Comparison of ENCODE assay signal across 11 mouse cellular contexts in the genomic region with DNA sequence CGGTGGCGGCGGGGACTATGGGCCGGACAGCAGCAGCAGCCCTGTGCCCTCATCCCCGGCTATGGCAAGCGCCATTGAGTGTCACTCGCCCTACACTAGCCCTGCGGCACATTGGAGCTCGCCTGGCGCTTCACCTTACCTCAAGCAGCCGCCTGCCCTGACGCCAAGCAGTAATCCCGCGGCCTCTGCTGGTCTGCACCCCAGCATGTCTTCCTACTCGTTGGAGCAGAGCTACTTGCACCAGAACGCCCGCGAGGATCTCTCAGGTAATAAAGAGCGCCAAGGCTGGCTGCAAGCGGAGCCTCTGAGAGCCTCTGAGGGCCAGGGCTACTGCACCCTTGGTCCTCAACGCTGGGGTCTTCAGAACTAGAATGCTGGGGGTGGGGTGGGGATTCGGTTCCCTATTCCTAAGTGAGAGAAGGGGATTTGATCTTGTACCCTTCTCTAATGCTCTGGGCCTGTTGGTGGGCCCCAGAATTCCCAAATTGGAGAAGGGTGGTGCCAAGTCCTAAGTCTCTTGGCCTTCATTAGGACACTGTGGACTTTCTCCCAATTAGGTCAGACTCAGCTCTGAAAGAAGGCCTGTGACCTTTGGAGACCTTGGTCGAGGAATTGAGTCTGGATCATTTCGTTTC. TPM values are rescaled to one million over a fixed set of nuclear protein-coding genes. Genes with fewer than 3 reads are reported as not detected.
DNase-seq lines count a peak whose midpoint lies in the region; ATAC-seq and TF ChIP-seq lines count a peak whose summit lies in the region.
"Had no signal": no experiment of that assay in that cellular context is flagged by ENCODE, and none has a peak within 500 bp of the region (broad histone marks: within the 10 kb centered on the region; RNA-seq: fewer than 3 reads in every experiment).

No protein-coding gene starts in this region.

- TF ChIP-seq POLR2A in ES-Bruce4 (IDR thresholded peaks at IDR 0.05; ENCODE audit: insufficient read depth, low read length) = no peak

- H3K9me3 ChIP-seq in heart, embryonic 11.5 days (replicated peaks; ENCODE audit: control insufficient read depth, low read length) = no peaks in the 10 kb centered on the region
- no peaks in the 10 kb centered on the region for H3K9me3 ChIP-seq in ES-Bruce4 (replicated peaks; ENCODE audit: control insufficient read depth, insufficient read depth, low read length, poor library complexity, severe bottlenecking)
- no peaks in the 10 kb centered on the region for H3K9me3 ChIP-seq in forebrain, postnatal 0 days (ENCODE audit: low read length)
- H3K9me3 ChIP-seq in midbrain, embryonic 14.5 days (ENCODE audit: control insufficient read depth, low read length) = no peaks in the 10 kb centered on the region

- TF ChIP-seq EP300 in ES-Bruce4 (IDR thresholded peaks at IDR 0.05; ENCODE audit: insufficient read depth, low read depth, low read length) = no peak

- H3K27ac ChIP-seq in heart, embryonic 11.5 days (ENCODE audit: low read depth, low read length) = no peak overlapping the region
- no peak overlapping the region for H3K27ac ChIP-seq in ES-Bruce4 (ENCODE audit: insufficient read depth, low read length)
- no peak overlapping the region for H3K27ac ChIP-seq in forebrain, postnatal 0 days (ENCODE audit: low read depth, low read length)
- 0 out of 2 replicates have a peak overlapping the region, but pooled peaks have one; percentile 55 for H3K27ac ChIP-seq in midbrain, embryonic 14.5 days (replicated peaks; ENCODE audit: low read depth, low read length)

- 0 out of 2 replicates have a peak overlapping the region, but pooled peaks have one; percentile 29 for H3K9ac ChIP-seq in heart, embryonic 11.5 days (ENCODE audit: low read depth, low read length)
- no peak overlapping the region for H3K9ac ChIP-seq in ES-Bruce4 (ENCODE audit: low read depth, poor library complexity, severe bottlenecking)
- H3K9ac ChIP-seq in forebrain, postnatal 0 days = peak overlapping the region; percentile 46; the same call in 1 of the 2 replicates
- peak overlapping the region; percentile 16; the same call in 1 of the 2 replicates for H3K9ac ChIP-seq in midbrain, embryonic 14.5 days (replicated peaks; ENCODE audit: low read length)
- H3K9ac ChIP-seq: liver, postnatal 0 days had no signal

- peaks cover 96% of the 10 kb centered on the region for H3K27me3 ChIP-seq in heart, embryonic 11.5 days (ENCODE audit: control insufficient read depth, insufficient read depth, low read length)
- H3K27me3 ChIP-seq in ES-Bruce4 (ENCODE audit: control insufficient read depth, insufficient read depth, low read length, poor library complexity, severe bottlenecking) = peaks cover 49% of the 10 kb centered on the region
- peaks cover 93% of the 10 kb centered on the region for H3K27me3 ChIP-seq in forebrain, postnatal 0 days (ENCODE audit: insufficient read depth, low read length)
- peaks cover 98% of the 10 kb centered on the region for H3K27me3 ChIP-seq in midbrain, embryonic 14.5 days (ENCODE audit: control insufficient read depth, insufficient read depth, low read length)

- ATAC-seq in heart, embryonic 11.5 days (replicated peaks; ENCODE audit: insufficient number of reproducible peaks, low FRiP score, low TSS enrichment) = no peak
- ATAC-seq in forebrain, postnatal 0 days = no peak
- ATAC-seq in midbrain, embryonic 14.5 days (ENCODE audit: low FRiP score, low TSS enrichment) = no peak
- no peak for ATAC-seq in cerebellum, adult (ENCODE audit: insufficient number of reproducible peaks, low FRiP score, low TSS enrichment)
- ATAC-seq: liver, postnatal 0 days had no signal

- no peaks in the 10 kb centered on the region for H3K36me3 ChIP-seq in heart, embryonic 11.5 days (ENCODE audit: control insufficient read depth, insufficient read depth, low read length)
- H3K36me3 ChIP-seq in ES-Bruce4 (ENCODE audit: control insufficient read depth, insufficient read depth, low read length, poor library complexity, severe bottlenecking) = no peaks in the 10 kb centered on the region
- no peaks in the 10 kb centered on the region for H3K36me3 ChIP-seq in forebrain, postnatal 0 days (ENCODE audit: insufficient read depth)
- H3K36me3 ChIP-seq in midbrain, embryonic 14.5 days (ENCODE audit: control insufficient read depth, insufficient read depth, low read length) = no peaks in the 10 kb centered on the region

- peak overlapping the region; percentile 94 for H3K4me2 ChIP-seq in heart, embryonic 11.5 days
- peak overlapping the region; percentile 75 for H3K4me2 ChIP-seq in forebrain, postnatal 0 days (ENCODE audit: low read depth)
- H3K4me2 ChIP-seq in midbrain, embryonic 14.5 days (ENCODE audit: low read length) = peak overlapping the region; percentile 71

- peak overlapping the region; percentile 56 for H3K4me3 ChIP-seq in heart, embryonic 11.5 days (ENCODE audit: low read depth, low read length)
- peak overlapping the region; percentile 14; the same call in 1 of the 2 replicates for H3K4me3 ChIP-seq in ES-Bruce4 (ENCODE audit: low read depth, low read length)
- H3K4me3 ChIP-seq in forebrain, postnatal 0 days (ENCODE audit: low read depth, low read length) = peak overlapping the region; percentile 42
- peak overlapping the region; percentile 39 for H3K4me3 ChIP-seq in midbrain, embryonic 14.5 days (replicated peaks; ENCODE audit: low read depth, low read length)

- WGBS in heart, embryonic 11.5 days (ENCODE audit: insufficient replicate concordance) = 2% methylated on average over 21 of the region's 24 CpGs
- 2% methylated on average over 24 of the region's 24 CpGs for WGBS in forebrain, postnatal 0 days
- WGBS in midbrain, embryonic 14.5 days = under 1% methylated on average over 24 of the region's 24 CpGs

- no peak for DNase-seq in heart, adult 8-10 months (ENCODE audit: low spot score)
- DNase-seq in forebrain, postnatal 0 days = no peak
- DNase-seq in midbrain, embryonic 14.5 days = no peak
- DNase-seq in cerebellum, postnatal 36 days = no peak
- DNase-seq in gastrocnemius, postnatal 25 days = no peak
- DNase-seq: gastrocnemius, postnatal 36 days; liver, postnatal 0 days; spleen, adult 18-20 months had no signal

- H3K4me1 ChIP-seq in heart, embryonic 11.5 days (ENCODE audit: control insufficient read depth, insufficient read depth, low read length) = peaks cover 24% of the 10 kb centered on the region
- no peaks in the 10 kb centered on the region for H3K4me1 ChIP-seq in ES-Bruce4 (ENCODE audit: control insufficient read depth, insufficient read depth, low read length)
- 0 out of 2 replicates have a peak, but pooled peaks cover 7% of the 10 kb centered on the region for H3K4me1 ChIP-seq in forebrain, postnatal 0 days (ENCODE audit: insufficient read depth)
- H3K4me1 ChIP-seq in midbrain, embryonic 14.5 days (ENCODE audit: control insufficient read depth, insufficient read depth, low read length) = peaks cover 23% of the 10 kb centered on the region

- no peak for TF ChIP-seq CTCF in ES-Bruce4 (IDR thresholded peaks at IDR 0.05; ENCODE audit: low read depth, low read length)
- TF ChIP-seq CTCF in forebrain, postnatal 0 days (IDR thresholded peaks at IDR 0.05; ENCODE audit: low read depth) = no peak

RNA-seq across cellular contexts. Expression of gene Foxf2, which starts 1.5 kb away (rescaled TPM):
- polyA plus RNA-seq in heart, embryonic 11.5 days (2014; fragmentation: Nextera tagmentation; extraction: Ambion mirVana) = 1.1 and 1.7 TPM in 2 replicates
- total RNA-seq in heart, adult 8-10 months (2022) = under 1 TPM in 2 of 4 experiments, not detected in 2; 0.16 to 0.19 TPM
- polyA plus RNA-seq in ES-Bruce4 (2011; ENCODE audit: insufficient read depth, insufficient read length, low read depth, missing spikeins) = not detected in 2 replicates
- total RNA-seq in forebrain, postnatal 0 days (2014; rRNA removed) = 4.6 and 7.8 TPM in 2 replicates
- 4.1 and 5.7 TPM in 2 replicates for polyA plus RNA-seq in forebrain, postnatal 0 days (2015; fragmentation: Nextera tagmentation; extraction: Ambion mirVana)
- 3.3 and 5.3 TPM in 2 replicates for polyA plus RNA-seq in midbrain, embryonic 14.5 days (2014; fragmentation: Nextera tagmentation; extraction: Ambion mirVana)
- total RNA-seq in gastrocnemius, postnatal 25 days (2021) = not detected
- total RNA-seq: gastrocnemius, postnatal 36 days had no signal
- polyA plus RNA-seq: liver, postnatal 0 days had no signal
